Mouse (Mus musculus) kidney, embryonic 16.5 days (tissue): ENCODE results near the gene Stat2. TPM values are rescaled to one million over a fixed set of nuclear protein-coding genes. Genes with fewer than 3 reads are reported as not detected.

ENCODE experiments used
- ATAC-seq: fragments of 200-750 bp; cut with Nextera tagmentation; 2 replicates; pipeline ENCODE4 v1.8.0; 2017; ENCODE audit warnings: moderate TSS enrichment; ENCODE audit not compliant: low FRiP score, low TSS enrichment
- H3K27ac ChIP-seq: fragments of 300-500 bp; sonication (generic); 2 replicates; pipeline ENCODE4 v1.5.1; 2014; ENCODE audit warnings: low read length
- H3K27me3 ChIP-seq: fragments of 300-500 bp; sonication (generic); 2 replicates; pipeline ENCODE4 v1.6.1; 2014; ENCODE audit warnings: low read length, control low read depth, mixed read lengths; ENCODE audit not compliant: insufficient read depth
- H3K36me3 ChIP-seq: fragments of 300-500 bp; sonication (generic); 2 replicates; pipeline ENCODE4 v1.6.1; 2014; ENCODE audit warnings: low read length, control low read depth, mixed read lengths; ENCODE audit not compliant: insufficient read depth
- H3K4me1 ChIP-seq: fragments of 300-500 bp; sonication (generic); 2 replicates; pipeline ENCODE4 v1.6.1; 2014; ENCODE audit warnings: low read length, control low read depth, mixed read lengths; ENCODE audit not compliant: insufficient read depth
- H3K4me2 ChIP-seq: fragments of 300-500 bp; sonication (generic); replicated peaks from 2 replicates; pipeline ENCODE4 v1.6.1; 2014; ENCODE audit warnings: low read depth, low read length
- H3K4me3 ChIP-seq: fragments of 300-500 bp; sonication (generic); 2 replicates; pipeline ENCODE4 v1.5.1; 2014; ENCODE audit warnings: mild to moderate bottlenecking, low read length
- H3K9ac ChIP-seq: fragments of 300-500 bp; sonication (generic); replicated peaks from 2 replicates; pipeline ENCODE4 v1.6.1; 2014; ENCODE audit warnings: low read length
- H3K9me3 ChIP-seq: fragments of 300-500 bp; sonication (generic); 2 replicates; pipeline ENCODE4 v1.6.1; 2016; ENCODE audit warnings: low read length, control low read depth
- WGBS: fragments of 180-500 bp; shearing (Covaris S2); extraction: QIAGEN DNeasy Blood & Tissue Kit; methylation state at CpG from one replicate; pipeline ENCODE4 v1.1.7; 2014; 5-methylcytosine and 5-hydroxymethylcytosine counted together
- polyA plus RNA-seq: library from polyadenylated mRNA; unstranded; fragments of >200 nt; fragmentation: Nextera tagmentation; extraction: Ambion mirVana; gene quantifications from 2 replicates; pipeline ENCODE4 v1.2.1, GENCODE M21; 2015

Gene Stat2
- polyA plus RNA-seq, 1 experiment from 2014 or later, result 12.9 TPM

GRCm38 (mm10) chr10:128232420-128232985, 37.9 kb upstream of the Stat2 start:
- Histone ChIP-seq H3K4me3 (peak overlapping the region; percentile 89), H3K9me3 (no peaks in the 10 kb centered on the region), H3K36me3 (0 out of 2 replicates have a peak, but pooled peaks cover 5% of the 10 kb centered on the region), H3K27me3 (no peaks in the 10 kb centered on the region), H3K27ac (peak overlapping the region; percentile 98), H3K4me1 (peaks cover 14% of the 10 kb centered on the region), H3K9ac (peak overlapping the region; percentile 88), H3K4me2 (peak overlapping the region; percentile 85)
- ATAC-seq, result peak; percentile 31; the same call in 1 of the 2 replicates
- WGBS, result under 1% methylated on average over 14 of the region's 14 CpGs

- 80% methylated on average over 4 of the region's 4 CpGs for WGBS
- Histone ChIP-seq H3K4me3 (no peak overlapping the region), H3K9ac (no peak overlapping the region), H3K9me3 (no peaks in the 10 kb centered on the region), H3K27me3 (no peaks in the 10 kb centered on the region), H3K4me2 (no peak overlapping the region), H3K36me3 (peaks cover 24% of the 10 kb centered on the region), H3K27ac (no peak overlapping the region), H3K4me1 (peaks cover 5% of the 10 kb centered on the region)
- no peak for ATAC-seq
These were observed 34.0 kb upstream of the Stat2 start for GRCm38 (mm10) chr10:128236321-128236720.

GRCm38 (mm10) chr10:128237807-128238480, 32.4 kb upstream of the Stat2 start:
- no peak for ATAC-seq
- Histone ChIP-seq H3K4me2 (no peak overlapping the region), H3K36me3 (peaks cover 37% of the 10 kb centered on the region), H3K27ac (no peak overlapping the region), H3K9ac (no peak overlapping the region), H3K27me3 (no peaks in the 10 kb centered on the region), H3K4me1 (peaks cover 2% of the 10 kb centered on the region), H3K9me3 (no peaks in the 10 kb centered on the region), H3K4me3 (no peak overlapping the region)
- 82% methylated on average over 15 of the region's 15 CpGs for WGBS

GRCm38 (mm10) chr10:128239140-128239539, 31.2 kb upstream of the Stat2 start:
- Histone ChIP-seq H3K4me2 (no peak overlapping the region), H3K36me3 (peaks cover 45% of the 10 kb centered on the region), H3K27me3 (no peaks in the 10 kb centered on the region), H3K9ac (no peak overlapping the region), H3K9me3 (no peaks in the 10 kb centered on the region), H3K4me3 (no peak overlapping the region), H3K27ac (no peak overlapping the region), H3K4me1 (no peaks in the 10 kb centered on the region)
- no peak for ATAC-seq
- 92% methylated on average over 4 of the region's 4 CpGs for WGBS

GRCm38 (mm10) chr10:128240131-128240530, 30.2 kb upstream of the Stat2 start:
- 92% methylated on average over 18 of the region's 18 CpGs for whole genome bisulfite sequencing
- H3K36me3 ChIP-seq, result peaks cover 49% of the 10 kb centered on the region
- ATAC-seq, result no peak

GRCm38 (mm10) chr10:128243252-128243651, 27.1 kb upstream of the Stat2 start:
- no peak for ATAC-seq
- Histone ChIP-seq H3K4me3 (no peak overlapping the region), H3K9me3 (no peaks in the 10 kb centered on the region), H3K36me3 (peaks cover 68% of the 10 kb centered on the region), H3K27ac (no peak overlapping the region), H3K4me1 (no peaks in the 10 kb centered on the region), H3K4me2 (no peak overlapping the region), H3K27me3 (no peaks in the 10 kb centered on the region), H3K9ac (no peak overlapping the region)
- 90% methylated on average over 8 of the region's 8 CpGs for WGBS

More at GRCm38 (mm10) chr10:128240131-128240530, 30.2 kb upstream of the Stat2 start:
- Histone ChIP-seq H3K9ac (no peak overlapping the region), H3K27me3 (no peaks in the 10 kb centered on the region), H3K4me3 (no peak overlapping the region), H3K9me3 (no peaks in the 10 kb centered on the region), H3K4me1 (no peaks in the 10 kb centered on the region), H3K27ac (no peak overlapping the region), H3K4me2 (no peak overlapping the region)

GRCm38 (mm10) chr10:128244121-128244520, 26.2 kb upstream of the Stat2 start:
- Histone ChIP-seq H3K4me2 (no peak overlapping the region), H3K9me3 (no peaks in the 10 kb centered on the region), H3K27me3 (no peaks in the 10 kb centered on the region), H3K27ac (no peak overlapping the region), H3K4me3 (no peak overlapping the region), H3K9ac (no peak overlapping the region), H3K36me3 (peaks cover 74% of the 10 kb centered on the region), H3K4me1 (no peaks in the 10 kb centered on the region)
- no peak for ATAC-seq
- WGBS, result 95% methylated on average over 15 of the region's 15 CpGs

- peak overlapping the region; percentile 74 for H3K27ac ChIP-seq
- 0 out of 2 replicates have a peak, but pooled peaks have one; percentile 19 for ATAC-seq
- H3K4me3 ChIP-seq, result peak overlapping the region; percentile 21
- peak overlapping the region; percentile 27 for H3K4me2 ChIP-seq
- no peaks in the 10 kb centered on the region for H3K4me1 ChIP-seq
- no peaks in the 10 kb centered on the region for H3K27me3 ChIP-seq
- H3K9me3 ChIP-seq, result no peaks in the 10 kb centered on the region
- H3K36me3 ChIP-seq, result peaks cover 79% of the 10 kb centered on the region
- WGBS, result 78% methylated on average over 17 of the region's 17 CpGs
- H3K9ac ChIP-seq, result no peak overlapping the region
These were observed 23.2 kb upstream of the Stat2 start for GRCm38 (mm10) chr10:128247020-128247732.

GRCm38 (mm10) chr10:128250565-128250964, 19.8 kb upstream of the Stat2 start:
- no peak for ATAC-seq
- Histone ChIP-seq H3K9ac (no peak overlapping the region), H3K27ac (no peak overlapping the region), H3K4me3 (no peak overlapping the region), H3K4me2 (no peak overlapping the region), H3K27me3 (no peaks in the 10 kb centered on the region), H3K4me1 (no peaks in the 10 kb centered on the region), H3K9me3 (no peaks in the 10 kb centered on the region), H3K36me3 (peaks cover 65% of the 10 kb centered on the region)
- 96% methylated on average over 13 of the region's 13 CpGs for WGBS
